Comparison of ENCODE assay signal across 11 mouse cellular contexts in the genomic region with DNA sequence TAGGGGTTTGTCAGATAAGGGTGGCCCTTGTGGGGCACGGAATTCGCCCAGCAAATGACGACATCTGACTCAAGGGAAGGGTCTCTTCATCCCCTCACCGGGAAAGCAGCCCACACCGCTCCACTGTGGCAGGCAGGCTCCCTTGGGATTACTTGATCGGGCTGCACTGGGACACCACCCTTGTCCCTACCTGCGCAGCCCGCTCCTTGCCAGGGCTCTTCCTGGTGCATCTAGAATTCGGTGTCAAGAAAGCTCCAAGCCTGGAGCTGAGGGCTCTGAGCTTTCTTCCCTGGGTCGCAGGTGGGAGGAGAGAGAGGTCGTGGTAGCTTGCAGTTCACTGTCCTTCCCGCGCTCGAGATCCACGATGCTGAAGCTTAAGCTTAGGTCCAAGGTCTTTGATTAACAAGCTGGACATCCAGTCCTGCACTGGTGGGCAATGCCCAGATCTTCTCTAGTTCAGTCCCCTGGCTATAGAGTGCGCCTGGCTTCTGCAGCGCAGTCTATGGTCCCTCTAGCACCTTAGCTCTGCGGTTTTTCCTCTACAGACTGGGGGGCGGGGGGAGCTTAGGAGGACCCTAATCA.
DNase-seq lines count a peak whose midpoint lies in the region; ATAC-seq and TF ChIP-seq lines count a peak whose summit lies in the region.
"Had no signal": no experiment of that assay in that cellular context is flagged by ENCODE, and none has a peak within 500 bp of the region (broad histone marks: within the 10 kb centered on the region; RNA-seq: fewer than 3 reads in every experiment).

No protein-coding gene starts in this region.

- no peak overlapping the region for H3K27ac ChIP-seq in heart, embryonic 11.5 days (ENCODE audit: low read depth, low read length)
- H3K27ac ChIP-seq in cortical plate, adult 2 months (ENCODE audit: insufficient read depth, low read length): no peak overlapping the region
- peak overlapping the region; percentile 18; the same call in 1 of the 2 replicates for H3K27ac ChIP-seq in hindbrain, embryonic 11.5 days (ENCODE audit: low read depth, low read length)
- H3K27ac ChIP-seq in midbrain, embryonic 13.5 days: peak overlapping the region; percentile 92

- WGBS in heart, embryonic 11.5 days (ENCODE audit: insufficient replicate concordance): 3% methylated on average over 19 of the region's 19 CpGs
- WGBS in hindbrain, embryonic 11.5 days: 3% methylated on average over 19 of the region's 19 CpGs
- WGBS in midbrain, embryonic 13.5 days: 5% methylated on average over 19 of the region's 19 CpGs

- no peak for ATAC-seq in heart, embryonic 11.5 days (replicated peaks; ENCODE audit: insufficient number of reproducible peaks, low FRiP score, low TSS enrichment)
- peak; percentile 33 for ATAC-seq in hindbrain, embryonic 11.5 days (ENCODE audit: low FRiP score)
- ATAC-seq in midbrain, embryonic 13.5 days: peak; percentile 34
- no peak for ATAC-seq in erythroblast, adult 5-6 weeks (replicated peaks; ENCODE audit: low FRiP score, poor library complexity, severe bottlenecking)
- ATAC-seq: activated CD4-positive, CD25-positive, alpha-beta regulatory T cell, adult 4 months; lung, postnatal 0 days had no signal

- DNase-seq in heart, postnatal 10 days: no peak
- peak; percentile 60 for DNase-seq in hindbrain, embryonic 11.5 days (ENCODE audit: low spot score)
- DNase-seq in kidney, adult 8-10 months: no peak
- no peak for DNase-seq in MN1 (ENCODE audit: low spot score)
- DNase-seq: kidney, postnatal 36 days had no signal

- no peaks in the 10 kb centered on the region for H3K9me3 ChIP-seq in heart, embryonic 11.5 days (replicated peaks; ENCODE audit: control insufficient read depth, low read length)
- H3K9me3 ChIP-seq in hindbrain, embryonic 11.5 days (ENCODE audit: control insufficient read depth, low read length): no peaks in the 10 kb centered on the region
- H3K9me3 ChIP-seq in midbrain, embryonic 13.5 days: no peaks in the 10 kb centered on the region

- TF ChIP-seq CTCF in cortical plate, adult 2 months (IDR thresholded peaks at IDR 0.05; ENCODE audit: extremely low read depth, insufficient read depth, low read length): no peak

- no peak overlapping the region for H3K9ac ChIP-seq in heart, embryonic 11.5 days (ENCODE audit: low read depth, low read length)
- H3K9ac ChIP-seq in hindbrain, embryonic 11.5 days (ENCODE audit: low read depth, low read length): peak overlapping the region; percentile 21; the same call in 1 of the 2 replicates
- peak overlapping the region; percentile 45; the same call in 1 of the 2 replicates for H3K9ac ChIP-seq in midbrain, embryonic 13.5 days (replicated peaks)

- peak overlapping the region; percentile 49 for H3K4me3 ChIP-seq in heart, embryonic 11.5 days (ENCODE audit: low read depth, low read length)
- 0 out of 2 replicates have a peak overlapping the region, but pooled peaks have one; percentile 51 for H3K4me3 ChIP-seq in cortical plate, adult 2 months (ENCODE audit: insufficient read depth, low read length)
- peak overlapping the region; percentile 11; the same call in 1 of the 2 replicates for H3K4me3 ChIP-seq in hindbrain, embryonic 11.5 days (ENCODE audit: low read depth, low read length)
- peak overlapping the region; percentile 42 for H3K4me3 ChIP-seq in midbrain, embryonic 13.5 days (replicated peaks)

- peaks cover 54% of the 10 kb centered on the region for H3K27me3 ChIP-seq in heart, embryonic 11.5 days (ENCODE audit: control insufficient read depth, insufficient read depth, low read length)
- H3K27me3 ChIP-seq in hindbrain, embryonic 11.5 days (ENCODE audit: control insufficient read depth, insufficient read depth, low read length): peaks cover 20% of the 10 kb centered on the region
- 0 out of 2 replicates have a peak, but pooled peaks cover 3% of the 10 kb centered on the region for H3K27me3 ChIP-seq in midbrain, embryonic 13.5 days

- peak overlapping the region; percentile 87 for H3K4me2 ChIP-seq in heart, embryonic 11.5 days
- peak overlapping the region; percentile 82 for H3K4me2 ChIP-seq in hindbrain, embryonic 11.5 days (replicated peaks; ENCODE audit: low read depth, low read length)
- peak overlapping the region; percentile 66 for H3K4me2 ChIP-seq in midbrain, embryonic 13.5 days (replicated peaks)

- no peaks in the 10 kb centered on the region for H3K36me3 ChIP-seq in heart, embryonic 11.5 days (ENCODE audit: control insufficient read depth, insufficient read depth, low read length)
- H3K36me3 ChIP-seq in hindbrain, embryonic 11.5 days (ENCODE audit: control insufficient read depth, insufficient read depth, low read length): no peaks in the 10 kb centered on the region
- no peaks in the 10 kb centered on the region for H3K36me3 ChIP-seq in midbrain, embryonic 13.5 days

- no peak for TF ChIP-seq POLR2A in cortical plate, adult 2 months (IDR thresholded peaks at IDR 0.05; ENCODE audit: extremely low read depth, insufficient read depth, low read length)

- H3K4me1 ChIP-seq in heart, embryonic 11.5 days (ENCODE audit: control insufficient read depth, insufficient read depth, low read length): peaks cover 15% of the 10 kb centered on the region; the same call in 1 of the 2 replicates
- no peaks in the 10 kb centered on the region for H3K4me1 ChIP-seq in cortical plate, adult 2 months (ENCODE audit: control insufficient read depth, insufficient read depth, low read length)
- H3K4me1 ChIP-seq in hindbrain, embryonic 11.5 days (replicated peaks; ENCODE audit: control insufficient read depth, insufficient read depth, low read length): peaks cover 7% of the 10 kb centered on the region
- peaks cover 42% of the 10 kb centered on the region for H3K4me1 ChIP-seq in midbrain, embryonic 13.5 days (replicated peaks)

- intact Hi-C loops in heart, postnatal 10 days (cut with DNase I): no loop called here

Comparison
In these comparisons a context has a peak if more than half of its experiments do, and no peak if none do; other contexts are left out.
1. ATAC-seq: peak in hindbrain, embryonic 11.5 days (single experiment) and midbrain, embryonic 13.5 days (single experiment); none in heart, embryonic 11.5 days (single experiment) and erythroblast, adult 5-6 weeks (single experiment).
2. H3K27ac ChIP-seq: peak in hindbrain, embryonic 11.5 days (single experiment) and midbrain, embryonic 13.5 days (single experiment); none in heart, embryonic 11.5 days (single experiment) and cortical plate, adult 2 months (single experiment).
3. Peak in every context shown above with its lines, with median percentiles within 50 percentile points of each other: H3K4me2 ChIP-seq and H3K4me3 ChIP-seq.